Mouse (Mus musculus): ENCODE results near the gene Khk. TPM values are rescaled to one million over a fixed set of nuclear protein-coding genes. Genes with fewer than 3 reads are reported as not detected.
A peak's percentile ranks its signal among the peaks of the same experiment; 100 is the strongest.

The Khk gene
- polyA plus RNA-seq, 1 experiment = 1,266 TPM

GRCm38 (mm10) chr5:30917891-30918670, 3.1 kb upstream of the Khk start:
- H3K4me1 ChIP-seq (ENCODE audit: control insufficient read depth, insufficient read depth, low read length) = peaks cover 17% of the 10 kb centered on the region; the same call in 1 of the 2 replicates
- no peak overlapping the region for H3K27ac ChIP-seq (ENCODE audit: insufficient read depth, low read depth, low read length)
- 84% methylated on average over 31 of the region's 31 CpGs for WGBS
- DNase-seq = no peak
- H3K4me3 ChIP-seq (ENCODE audit: insufficient read depth, low read depth, low read length) = no peak overlapping the region
- H3K27me3 ChIP-seq (replicated peaks; ENCODE audit: control insufficient read depth, insufficient read depth, low read length) = no peaks in the 10 kb centered on the region
- H3K36me3 ChIP-seq (ENCODE audit: control insufficient read depth, insufficient read depth, low read length) = no peaks in the 10 kb centered on the region
- no peak for TF ChIP-seq POLR2A (IDR thresholded peaks at IDR 0.05; ENCODE audit: low read depth, low read length)
- TF ChIP-seq CTCF (conservative IDR thresholded peaks at IDR 0.05; ENCODE audit: insufficient read depth, insufficient read length, low read depth, low read length) = no peak

DNA sequence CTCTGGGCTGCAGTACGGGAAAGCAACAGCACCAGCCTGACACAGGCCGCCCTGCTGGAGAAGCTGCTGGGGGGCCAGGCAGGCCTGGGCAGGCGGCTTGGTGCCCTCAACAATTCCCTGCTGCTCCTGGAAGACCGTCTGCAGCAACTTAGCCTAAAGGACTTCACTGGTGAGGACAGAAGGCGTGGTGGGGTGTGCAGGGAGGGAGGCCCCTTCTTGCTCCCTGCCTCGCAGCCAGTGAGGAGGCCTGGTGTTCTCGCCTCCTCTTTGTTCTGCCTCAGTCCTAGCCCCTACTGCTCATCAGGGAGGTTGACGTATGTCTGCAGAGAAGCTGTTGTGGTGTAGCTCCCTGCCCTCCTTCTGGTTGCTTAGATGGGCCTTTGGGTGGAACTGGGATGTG, 2.5 kb upstream of the Khk start:
- WGBS = 93% methylated on average over 8 of the region's 8 CpGs
- DNase-seq = no peak
- no peak overlapping the region for H3K27ac ChIP-seq (ENCODE audit: insufficient read depth, low read depth, low read length)
- H3K4me3 ChIP-seq (ENCODE audit: insufficient read depth, low read depth, low read length) = no peak overlapping the region
- H3K36me3 ChIP-seq (ENCODE audit: control insufficient read depth, insufficient read depth, low read length) = no peaks in the 10 kb centered on the region
- no peaks in the 10 kb centered on the region for H3K27me3 ChIP-seq (replicated peaks; ENCODE audit: control insufficient read depth, insufficient read depth, low read length)
- peaks cover 17% of the 10 kb centered on the region; the same call in 1 of the 2 replicates for H3K4me1 ChIP-seq (ENCODE audit: control insufficient read depth, insufficient read depth, low read length)
- no peak for TF ChIP-seq POLR2A (IDR thresholded peaks at IDR 0.05; ENCODE audit: low read depth, low read length)
- TF ChIP-seq CTCF (conservative IDR thresholded peaks at IDR 0.05; ENCODE audit: insufficient read depth, insufficient read length, low read depth, low read length) = no peak

DNA sequence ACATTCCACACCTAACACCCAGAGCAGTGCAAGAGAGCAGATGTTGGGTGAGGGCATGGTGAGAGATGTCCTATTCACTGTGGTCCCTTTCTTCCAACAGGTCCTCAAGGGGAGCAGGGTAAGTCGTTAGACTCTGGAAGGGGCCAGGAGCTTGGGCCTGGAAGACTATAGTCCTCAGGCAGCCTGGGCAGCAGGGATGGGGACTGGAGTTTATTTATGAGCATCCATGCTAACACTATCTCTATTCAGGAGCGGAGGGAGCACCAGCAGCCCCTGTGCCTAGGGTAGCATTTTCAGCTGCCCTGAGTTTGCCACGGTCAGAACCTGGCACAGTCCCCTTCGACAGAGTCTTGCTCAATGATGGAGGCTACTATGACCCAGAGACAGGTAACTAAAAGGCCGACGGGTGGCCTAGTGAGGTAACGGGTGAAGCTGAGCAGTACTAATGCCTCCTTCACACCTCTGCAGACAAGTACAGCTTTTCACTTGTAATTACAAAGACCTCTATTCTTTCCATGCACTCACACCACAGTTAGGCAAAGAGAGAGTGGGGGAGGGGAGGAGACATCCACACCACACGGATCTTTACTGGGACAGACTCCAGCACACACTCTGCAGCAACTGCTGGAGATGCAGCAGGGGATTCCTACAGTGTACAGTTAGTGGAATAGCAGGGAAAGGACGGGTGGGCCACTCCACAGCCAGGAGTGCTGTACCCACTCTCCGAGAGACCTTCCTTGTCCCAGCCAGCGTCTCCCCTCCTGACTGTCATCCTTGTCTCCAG, 1.2 kb upstream of the Khk start:
- no peaks in the 10 kb centered on the region for H3K36me3 ChIP-seq (ENCODE audit: control insufficient read depth, insufficient read depth, low read length)
- no peak overlapping the region for H3K4me3 ChIP-seq (ENCODE audit: insufficient read depth, low read depth, low read length)
- TF ChIP-seq POLR2A (IDR thresholded peaks at IDR 0.05; ENCODE audit: low read depth, low read length) (no peak), CTCF (conservative IDR thresholded peaks at IDR 0.05; ENCODE audit: insufficient read depth, insufficient read length, low read depth, low read length) (no peak)
- H3K4me1 ChIP-seq (ENCODE audit: control insufficient read depth, insufficient read depth, low read length) = peaks cover 17% of the 10 kb centered on the region; the same call in 1 of the 2 replicates
- WGBS = 75% methylated on average over 11 of the region's 11 CpGs
- no peak overlapping the region for H3K27ac ChIP-seq (ENCODE audit: insufficient read depth, low read depth, low read length)
- no peak for DNase-seq
- no peaks in the 10 kb centered on the region for H3K27me3 ChIP-seq (replicated peaks; ENCODE audit: control insufficient read depth, insufficient read depth, low read length)

GRCm38 (mm10) chr5:30920621-30921020, 610 bp upstream of the Khk start:
- 57% methylated on average over 19 of the region's 19 CpGs for WGBS
- peak; percentile 68 for DNase-seq
- TF ChIP-seq CTCF (conservative IDR thresholded peaks at IDR 0.05; ENCODE audit: insufficient read depth, insufficient read length, low read depth, low read length) (no peak), POLR2A (IDR thresholded peaks at IDR 0.05; ENCODE audit: low read depth, low read length) (no peak)
- Histone ChIP-seq H3K27me3 (replicated peaks; ENCODE audit: control insufficient read depth, insufficient read depth, low read length) (no peaks in the 10 kb centered on the region), H3K4me1 (ENCODE audit: control insufficient read depth, insufficient read depth, low read length) (peaks cover 13% of the 10 kb centered on the region; the same call in 1 of the 2 replicates), H3K27ac (ENCODE audit: insufficient read depth, low read depth, low read length) (0 out of 2 replicates have a peak overlapping the region, but pooled peaks have one; percentile 3), H3K36me3 (ENCODE audit: control insufficient read depth, insufficient read depth, low read length) (no peaks in the 10 kb centered on the region), H3K4me3 (ENCODE audit: insufficient read depth, low read depth, low read length) (peak overlapping the region; percentile 1; the same call in 1 of the 2 replicates)

DNA sequence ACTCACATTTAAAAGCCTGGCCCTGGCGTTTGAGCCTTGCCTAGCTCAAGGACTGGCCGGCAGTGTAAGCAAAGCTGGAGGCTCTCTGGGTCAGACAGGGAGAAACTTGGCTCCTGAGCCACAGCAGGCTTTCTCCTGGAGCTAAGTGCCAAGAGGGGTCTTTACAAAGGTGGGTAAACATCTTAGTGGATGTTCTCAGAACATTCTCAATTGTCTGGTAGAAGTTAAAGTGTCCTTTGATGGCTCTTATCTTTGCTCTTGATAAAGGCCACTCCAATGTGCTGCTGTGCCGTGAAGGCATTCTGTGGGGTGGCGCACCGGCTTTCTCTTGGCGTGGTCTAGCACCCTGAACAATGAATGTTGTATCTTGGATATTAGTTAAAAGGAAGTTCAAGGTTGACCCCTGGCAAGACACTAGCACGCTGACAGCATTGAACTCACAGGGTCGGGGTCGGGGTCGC, 1.4 kb downstream of the Khk start:
- H3K36me3 ChIP-seq (ENCODE audit: control insufficient read depth, insufficient read depth, low read length) = no peaks in the 10 kb centered on the region
- H3K27me3 ChIP-seq (replicated peaks; ENCODE audit: control insufficient read depth, insufficient read depth, low read length) = no peaks in the 10 kb centered on the region
- H3K27ac ChIP-seq (ENCODE audit: insufficient read depth, low read depth, low read length) = peak overlapping the region; percentile 95
- TF ChIP-seq POLR2A (IDR thresholded peaks at IDR 0.05; ENCODE audit: low read depth, low read length) (no peak), CTCF (conservative IDR thresholded peaks at IDR 0.05; ENCODE audit: insufficient read depth, insufficient read length, low read depth, low read length) (no peak)
- no peak for DNase-seq
- H3K4me1 ChIP-seq (ENCODE audit: control insufficient read depth, insufficient read depth, low read length) = peaks cover 12% of the 10 kb centered on the region; the same call in 1 of the 2 replicates
- 48% methylated on average over 10 of the region's 10 CpGs for WGBS
- H3K4me3 ChIP-seq (ENCODE audit: insufficient read depth, low read depth, low read length) = peak overlapping the region; percentile 96

DNA sequence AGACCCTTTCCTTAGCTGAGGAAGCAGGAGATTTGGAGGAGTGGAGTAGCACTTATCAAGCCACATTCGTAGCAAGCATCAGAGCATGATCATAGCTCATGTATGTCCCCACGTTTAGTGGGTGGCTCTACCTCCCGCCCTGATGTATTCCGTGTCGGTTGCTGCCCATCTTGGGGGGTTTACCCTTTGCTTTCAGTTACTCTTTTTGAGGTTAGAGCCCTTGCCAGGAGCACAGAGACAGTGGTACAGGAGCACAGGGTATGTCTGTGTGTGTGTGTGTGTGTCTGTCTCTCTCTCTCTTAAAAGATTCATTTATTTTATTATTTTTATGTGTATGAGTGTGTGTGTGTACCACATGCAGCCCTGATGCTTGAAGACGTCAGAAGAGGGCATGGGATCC, 1.9 kb downstream of the Khk start:
- WGBS = 55% methylated on average over 6 of the region's 6 CpGs
- DNase-seq = no peak
- H3K27me3 ChIP-seq (replicated peaks; ENCODE audit: control insufficient read depth, insufficient read depth, low read length) = no peaks in the 10 kb centered on the region
- no peaks in the 10 kb centered on the region for H3K36me3 ChIP-seq (ENCODE audit: control insufficient read depth, insufficient read depth, low read length)
- no peak overlapping the region for H3K27ac ChIP-seq (ENCODE audit: insufficient read depth, low read depth, low read length)
- peak overlapping the region; percentile 96 for H3K4me3 ChIP-seq (ENCODE audit: insufficient read depth, low read depth, low read length)
- peaks cover 12% of the 10 kb centered on the region; the same call in 1 of the 2 replicates for H3K4me1 ChIP-seq (ENCODE audit: control insufficient read depth, insufficient read depth, low read length)
- TF ChIP-seq POLR2A (IDR thresholded peaks at IDR 0.05; ENCODE audit: low read depth, low read length) = no peak
- no peak for TF ChIP-seq CTCF (conservative IDR thresholded peaks at IDR 0.05; ENCODE audit: insufficient read depth, insufficient read length, low read depth, low read length)

- Histone ChIP-seq H3K27ac (ENCODE audit: insufficient read depth, low read depth, low read length) (peak overlapping the region; percentile 55), H3K4me3 (ENCODE audit: insufficient read depth, low read depth, low read length) (no peak overlapping the region), H3K27me3 (replicated peaks; ENCODE audit: control insufficient read depth, insufficient read depth, low read length) (no peaks in the 10 kb centered on the region), H3K36me3 (ENCODE audit: control insufficient read depth, insufficient read depth, low read length) (no peaks in the 10 kb centered on the region), H3K4me1 (ENCODE audit: control insufficient read depth, insufficient read depth, low read length) (peaks cover 12% of the 10 kb centered on the region; the same call in 1 of the 2 replicates)
- 60% methylated on average over 8 of the region's 8 CpGs for WGBS
- no peak for TF ChIP-seq CTCF (conservative IDR thresholded peaks at IDR 0.05; ENCODE audit: insufficient read depth, insufficient read length, low read depth, low read length)
- no peak for TF ChIP-seq POLR2A (IDR thresholded peaks at IDR 0.05; ENCODE audit: low read depth, low read length)
- no peak for DNase-seq
Observed at GRCm38 (mm10) chr5:30924614-30925013, 3.4 kb downstream of the Khk start.
